Mouse (Mus musculus): ENCODE data around the gene Higd1a. TPM values are rescaled to one million over a fixed set of nuclear protein-coding genes. Genes with fewer than 3 reads are reported as not detected.

The Higd1a gene
- polyA plus RNA-seq, 1 experiment from 2014 or later, result 163 TPM

DNA sequence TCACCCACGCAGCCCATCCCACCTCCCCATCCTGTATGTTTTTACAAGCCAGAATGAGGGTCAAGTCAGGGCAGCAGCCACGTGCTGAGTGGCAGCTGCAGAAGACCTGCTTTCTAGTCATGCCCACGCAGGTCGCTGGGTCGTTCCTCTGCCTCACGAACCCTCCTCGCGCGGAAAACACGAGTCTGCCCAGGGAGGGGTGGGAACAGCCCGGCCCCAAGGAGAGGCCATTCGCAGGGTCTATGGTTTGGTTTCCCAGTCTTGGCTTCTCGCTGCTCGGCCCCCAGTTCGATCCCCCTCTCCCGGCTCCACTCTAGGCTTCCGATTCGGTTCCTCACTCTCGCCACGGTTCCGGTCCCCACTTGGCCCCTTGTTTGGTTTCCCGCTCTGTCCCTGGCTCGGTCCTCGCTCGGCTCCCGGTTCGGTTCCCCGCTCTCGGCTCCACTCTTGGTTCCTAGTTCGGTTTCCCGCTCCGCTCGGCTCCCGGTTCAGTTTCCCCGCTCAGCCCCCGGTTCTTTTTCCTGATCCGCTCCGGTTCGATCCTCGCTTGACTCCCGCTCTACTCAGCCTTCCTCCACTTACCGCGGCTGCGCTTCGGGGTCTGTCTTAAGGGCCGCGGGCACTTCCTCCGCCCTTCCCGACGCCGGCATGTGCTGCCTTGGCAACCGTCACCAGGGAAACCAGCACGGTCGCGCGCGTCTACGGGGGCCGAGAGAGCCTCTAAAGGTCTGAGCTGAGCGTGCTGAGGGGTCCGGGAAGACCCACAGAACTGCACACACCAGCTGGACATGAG is 19.1 kb downstream of the Higd1a start, which contains the start of gene Ccdc13:
Gene Ccdc13, minus strand, starts transcription at position 633 of the 793 bp plus-strand sequence.
- Histone ChIP-seq H3K27ac (ENCODE audit: low read depth) (no peak within 1 kb of the TSS), H3K36me3 (ENCODE audit: insufficient read depth) (no peaks in the 10 kb centered on the region), H3K4me2 (peak within 1 kb of the TSS; percentile 85), H3K9me3 (ENCODE audit: low read depth, low read length) (no peaks in the 10 kb centered on the region; the same call in 1 of the 2 replicates), H3K4me1 (ENCODE audit: insufficient read depth) (no peaks in the 10 kb centered on the region), H3K4me3 (ENCODE audit: low read depth, low read length) (peak within 1 kb of the TSS; percentile 49), H3K27me3 (ENCODE audit: insufficient read depth, low read length) (no peaks in the 10 kb centered on the region), H3K9ac (peak within 1 kb of the TSS; percentile 53)
- ATAC-seq (ENCODE audit: insufficient read depth) (peak; percentile 96), DNase-seq (peak; percentile 93)
- no peak for TF ChIP-seq CTCF (IDR thresholded peaks at IDR 0.05; ENCODE audit: low read depth)
- 3% methylated on average over 61 of the region's 61 CpGs for WGBS

DNA sequence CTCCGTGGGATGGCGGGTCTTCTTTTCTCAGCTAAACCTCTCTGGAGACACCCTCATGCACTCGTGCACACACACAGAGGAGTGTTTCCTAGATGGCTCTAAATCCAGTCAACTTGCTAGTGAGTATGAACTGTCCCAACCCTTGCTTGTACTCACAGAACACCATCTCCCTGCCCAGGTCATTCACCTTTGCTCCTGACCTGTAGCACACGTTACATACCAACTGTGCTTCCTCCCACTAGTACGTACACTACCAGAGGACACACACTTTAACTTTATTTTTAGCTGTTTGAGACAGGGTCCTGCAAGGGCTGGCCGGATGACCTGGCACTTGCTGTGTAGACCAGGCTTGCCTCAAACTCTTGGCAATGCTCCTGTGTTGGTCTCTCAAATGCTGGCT is 20.2 kb downstream of the Higd1a start:
- H3K27ac ChIP-seq (ENCODE audit: low read depth), result no peak overlapping the region
- no peaks in the 10 kb centered on the region for H3K4me1 ChIP-seq (ENCODE audit: insufficient read depth)
- no peak overlapping the region for H3K4me2 ChIP-seq
- H3K36me3 ChIP-seq (ENCODE audit: insufficient read depth), result no peaks in the 10 kb centered on the region
- H3K9ac ChIP-seq, result no peak overlapping the region
- no peak for ATAC-seq (ENCODE audit: insufficient read depth)
- no peak for TF ChIP-seq CTCF (IDR thresholded peaks at IDR 0.05; ENCODE audit: low read depth)
- DNase-seq, result no peak
- H3K27me3 ChIP-seq (ENCODE audit: insufficient read depth, low read length), result no peaks in the 10 kb centered on the region
- no peak overlapping the region for H3K4me3 ChIP-seq (ENCODE audit: low read depth, low read length)
- no peaks in the 10 kb centered on the region; the same call in 1 of the 2 replicates for H3K9me3 ChIP-seq (ENCODE audit: low read depth, low read length)
- whole genome bisulfite sequencing, result 85% methylated on average over 6 of the region's 6 CpGs

DNA sequence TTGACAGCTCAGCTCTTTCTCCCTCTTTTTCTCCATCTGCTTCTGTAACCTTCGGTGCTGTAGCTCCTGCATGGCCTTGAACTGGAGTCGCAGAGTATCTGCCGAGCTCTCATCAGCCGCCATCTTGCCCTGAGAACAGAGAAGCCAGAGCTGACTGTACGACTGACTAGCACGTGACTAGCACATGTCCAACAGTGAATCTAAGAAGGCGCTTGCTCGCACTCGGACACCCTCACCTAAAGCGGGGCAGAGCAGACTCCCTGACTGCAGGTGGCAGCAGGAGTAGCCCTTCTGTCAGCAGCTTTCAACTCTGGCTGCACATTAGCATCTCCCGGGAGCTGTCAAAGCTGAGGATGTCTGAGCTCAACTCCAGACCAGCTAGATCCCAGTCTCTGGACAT is 24.3 kb downstream of the Higd1a start:
- no peak overlapping the region for H3K27ac ChIP-seq (ENCODE audit: low read depth)
- no peak overlapping the region for H3K4me2 ChIP-seq
- 77% methylated on average over 11 of the region's 11 CpGs for WGBS
- H3K4me3 ChIP-seq (ENCODE audit: low read depth, low read length), result no peak overlapping the region
- no peaks in the 10 kb centered on the region for H3K36me3 ChIP-seq (ENCODE audit: insufficient read depth)
- H3K4me1 ChIP-seq (ENCODE audit: insufficient read depth), result no peaks in the 10 kb centered on the region
- DNase-seq (no peak), ATAC-seq (ENCODE audit: insufficient read depth) (no peak)
- no peak for TF ChIP-seq CTCF (IDR thresholded peaks at IDR 0.05; ENCODE audit: low read depth)
- H3K27me3 ChIP-seq (ENCODE audit: insufficient read depth, low read length), result no peaks in the 10 kb centered on the region
- H3K9ac ChIP-seq, result no peak overlapping the region
- H3K9me3 ChIP-seq (ENCODE audit: low read depth, low read length), result no peaks in the 10 kb centered on the region; the same call in 1 of the 2 replicates

DNA sequence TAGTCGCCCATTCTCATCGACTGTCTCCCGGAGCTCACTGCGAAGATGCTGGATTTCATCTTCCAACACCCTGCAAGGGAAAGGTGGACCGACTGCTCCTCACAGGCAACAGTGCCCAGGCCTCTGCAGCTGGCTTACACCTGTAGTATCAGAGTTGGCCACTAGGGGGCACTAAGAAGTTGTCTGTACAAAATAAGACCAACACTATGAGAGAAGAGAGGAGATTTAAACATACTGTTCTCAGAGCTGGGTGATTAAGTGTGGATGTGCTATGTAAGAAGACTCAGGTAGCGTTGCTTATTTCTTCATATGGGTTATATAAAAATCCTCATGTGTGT is 27.2 kb downstream of the Higd1a start:
- peak; percentile 90 for TF ChIP-seq CTCF (IDR thresholded peaks at IDR 0.05; ENCODE audit: low read depth)
- Histone ChIP-seq H3K4me2 (no peak overlapping the region), H3K9me3 (ENCODE audit: low read depth, low read length) (no peaks in the 10 kb centered on the region; the same call in 1 of the 2 replicates), H3K27me3 (ENCODE audit: insufficient read depth, low read length) (no peaks in the 10 kb centered on the region), H3K27ac (ENCODE audit: low read depth) (no peak overlapping the region), H3K4me1 (ENCODE audit: insufficient read depth) (no peaks in the 10 kb centered on the region), H3K9ac (no peak overlapping the region), H3K4me3 (ENCODE audit: low read depth, low read length) (no peak overlapping the region), H3K36me3 (ENCODE audit: insufficient read depth) (no peaks in the 10 kb centered on the region)
- 20% methylated on average over 6 of the region's 6 CpGs for WGBS
- ATAC-seq (ENCODE audit: insufficient read depth) (0 out of 2 replicates have a peak, but pooled peaks have one; percentile 10), DNase-seq (peak; percentile 94)

DNA sequence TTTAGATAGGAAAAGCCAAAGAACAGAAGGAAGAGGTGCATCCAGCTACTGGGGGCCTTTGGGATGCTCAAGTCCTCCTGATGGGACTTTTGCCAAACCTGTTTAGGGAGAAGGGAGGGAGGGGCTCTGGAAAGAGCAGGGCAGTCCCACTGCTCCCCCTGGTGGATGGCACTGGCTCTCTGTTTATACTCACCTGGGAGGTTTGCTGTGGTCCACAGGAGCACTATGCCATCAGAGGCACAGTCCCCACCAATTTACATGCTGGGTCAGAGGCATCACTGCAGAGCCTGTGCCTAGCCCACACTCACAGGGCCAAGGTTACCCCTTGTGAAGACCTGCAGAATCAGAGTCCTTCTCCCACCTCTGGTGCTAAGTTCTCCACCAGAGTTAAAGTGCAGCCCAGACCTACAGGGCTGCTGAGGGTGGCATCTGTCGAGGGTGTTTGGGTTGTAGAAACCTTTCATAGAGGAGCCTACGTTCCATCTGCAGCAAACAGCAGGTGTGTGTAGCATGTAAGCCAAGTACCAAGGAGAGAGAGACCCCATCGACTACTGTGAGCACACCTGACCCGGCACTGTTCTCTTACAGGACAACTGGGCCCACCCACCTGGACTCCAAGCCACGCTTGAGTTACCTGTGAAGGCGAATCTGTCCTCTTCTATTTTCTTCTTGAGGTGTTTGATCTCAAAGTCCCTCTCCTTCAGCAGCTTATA is 27.8 kb downstream of the Higd1a start:
- Histone ChIP-seq H3K9me3 (ENCODE audit: low read depth, low read length) (no peaks in the 10 kb centered on the region; the same call in 1 of the 2 replicates), H3K36me3 (ENCODE audit: insufficient read depth) (no peaks in the 10 kb centered on the region), H3K27ac (ENCODE audit: low read depth) (no peak overlapping the region), H3K4me3 (ENCODE audit: low read depth, low read length) (no peak overlapping the region), H3K4me2 (no peak overlapping the region), H3K9ac (no peak overlapping the region), H3K27me3 (ENCODE audit: insufficient read depth, low read length) (no peaks in the 10 kb centered on the region), H3K4me1 (ENCODE audit: insufficient read depth) (no peaks in the 10 kb centered on the region)
- peak; percentile 48 for DNase-seq
- peak; percentile 62 for TF ChIP-seq CTCF (IDR thresholded peaks at IDR 0.05; ENCODE audit: low read depth)
- WGBS, result 70% methylated on average over 6 of the region's 6 CpGs
- ATAC-seq (ENCODE audit: insufficient read depth), result peak; percentile 6; the same call in 1 of the 2 replicates

DNA sequence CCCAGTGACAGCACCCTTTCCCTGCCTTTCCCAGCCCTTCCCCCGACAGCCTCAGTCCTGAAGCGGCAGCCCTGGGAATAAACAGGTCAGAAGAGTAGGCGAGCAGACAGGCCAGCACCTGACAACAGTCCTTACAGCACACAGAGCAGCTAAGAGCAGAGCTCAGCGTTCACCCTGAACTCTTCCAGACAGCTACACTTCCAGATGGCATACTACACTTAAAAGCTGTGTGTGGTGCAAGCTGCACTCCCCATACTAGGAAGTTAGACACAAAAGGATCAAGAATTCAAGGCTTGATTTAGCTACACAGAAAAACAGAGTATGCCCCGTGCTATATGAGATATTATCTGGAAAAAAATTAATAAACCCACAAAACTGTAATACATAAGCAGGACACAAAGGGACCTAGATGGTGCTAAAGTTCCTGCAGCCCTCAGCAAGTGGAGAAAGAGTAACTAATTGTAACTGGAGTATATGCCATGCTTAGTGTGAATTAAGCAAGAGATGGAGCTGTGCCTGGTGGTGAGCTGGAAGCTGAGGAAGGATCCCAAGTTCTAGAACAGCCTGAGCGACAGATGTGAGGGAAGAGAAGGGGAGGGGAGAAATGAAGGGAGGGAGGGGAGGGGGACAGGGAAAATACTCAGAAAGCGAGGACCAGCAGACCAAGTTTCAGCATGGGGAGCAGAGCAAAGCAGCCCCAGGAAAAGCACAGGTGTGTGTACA is 28.7 kb downstream of the Higd1a start:
- no peak overlapping the region for H3K4me3 ChIP-seq (ENCODE audit: low read depth, low read length)
- H3K9me3 ChIP-seq (ENCODE audit: low read depth, low read length), result no peaks in the 10 kb centered on the region
- no peak for DNase-seq
- H3K27me3 ChIP-seq (ENCODE audit: insufficient read depth, low read length), result no peaks in the 10 kb centered on the region
- WGBS, result 45% methylated on average over 7 of the region's 7 CpGs
- ATAC-seq (ENCODE audit: insufficient read depth), result no peak
- no peak overlapping the region for H3K27ac ChIP-seq (ENCODE audit: low read depth)
- no peaks in the 10 kb centered on the region for H3K36me3 ChIP-seq (ENCODE audit: insufficient read depth)
- H3K4me2 ChIP-seq, result no peak overlapping the region
- H3K4me1 ChIP-seq (ENCODE audit: insufficient read depth), result no peaks in the 10 kb centered on the region
- no peak for TF ChIP-seq CTCF (IDR thresholded peaks at IDR 0.05; ENCODE audit: low read depth)
- no peak overlapping the region for H3K9ac ChIP-seq
